Mouse (Mus musculus) thymus, postnatal 25 days (tissue): Measurements from ENCODE around the gene Vangl1.

Experiments
- DNase-seq: peaks from one replicate; pipeline ENCODE4 v3.0.0; 2022

Vangl1 gene

DNA sequence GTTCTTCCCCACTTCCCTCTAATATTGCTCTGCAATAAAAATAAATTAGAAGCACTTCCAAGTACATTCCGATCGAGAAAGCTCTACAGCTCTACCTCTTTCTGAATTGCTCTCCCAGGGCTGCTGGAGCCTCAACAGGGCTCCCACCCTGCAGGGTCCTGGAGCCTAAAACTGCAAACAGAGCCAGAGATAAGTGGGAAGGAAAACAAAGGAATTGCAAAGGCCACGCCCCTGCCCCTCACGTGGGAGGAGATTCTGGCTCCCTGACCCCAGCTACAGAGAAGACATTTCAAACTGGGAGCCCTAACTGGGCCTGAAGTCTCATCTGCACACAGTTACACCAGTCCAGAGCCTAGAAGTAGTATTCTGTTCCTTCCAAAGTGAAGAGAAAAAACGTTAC, 6.7 kb downstream of the Vangl1 start:
- no peak for DNase-seq

DNA sequence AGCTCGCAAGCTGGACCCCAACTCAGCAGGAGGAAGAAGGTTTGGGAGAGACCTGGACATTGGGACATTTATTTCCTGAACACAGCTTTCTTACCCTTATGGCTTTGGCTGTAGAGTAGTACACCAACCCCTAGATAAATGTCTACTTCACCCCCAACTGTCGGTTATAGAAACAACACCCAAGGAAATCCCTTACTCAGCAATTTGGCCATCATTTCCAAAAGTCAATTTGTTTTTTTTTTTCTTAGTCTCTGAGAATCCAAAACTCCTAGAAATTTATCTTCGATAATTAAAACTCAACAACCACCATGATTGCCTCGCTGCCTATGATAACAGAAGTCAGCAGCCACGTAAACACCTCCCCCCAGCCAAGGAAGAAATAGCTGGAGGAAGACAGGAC, 7.3 kb downstream of the Vangl1 start:
- no peak for DNase-seq

DNA sequence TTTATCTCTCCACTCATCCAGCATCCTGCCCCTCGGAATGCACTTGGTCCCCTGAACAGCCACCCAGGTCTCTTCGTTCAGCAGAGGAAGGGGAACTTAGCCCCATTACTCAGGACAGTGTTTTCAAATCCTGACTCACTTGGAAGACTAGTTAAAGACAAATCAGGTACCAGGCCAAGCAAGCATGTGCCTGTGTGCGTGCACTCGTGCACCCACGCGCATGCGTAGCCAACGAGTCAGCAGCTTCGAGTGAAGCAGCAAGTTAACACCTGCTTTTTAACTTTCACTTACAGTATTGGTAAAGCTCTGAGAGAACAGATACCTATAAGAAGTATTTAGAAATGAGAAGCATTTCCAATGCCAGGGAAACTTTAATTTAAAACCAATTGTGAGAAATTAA, 8.3 kb downstream of the Vangl1 start:
- DNase-seq = no peak

GRCm38 (mm10) chr3:102195762-102196161, 8.7 kb downstream of the Vangl1 start:
- no peak for DNase-seq

- no peak for DNase-seq
These were observed 10.0 kb downstream of the Vangl1 start for GRCm38 (mm10) chr3:102194291-102195051.

DNA sequence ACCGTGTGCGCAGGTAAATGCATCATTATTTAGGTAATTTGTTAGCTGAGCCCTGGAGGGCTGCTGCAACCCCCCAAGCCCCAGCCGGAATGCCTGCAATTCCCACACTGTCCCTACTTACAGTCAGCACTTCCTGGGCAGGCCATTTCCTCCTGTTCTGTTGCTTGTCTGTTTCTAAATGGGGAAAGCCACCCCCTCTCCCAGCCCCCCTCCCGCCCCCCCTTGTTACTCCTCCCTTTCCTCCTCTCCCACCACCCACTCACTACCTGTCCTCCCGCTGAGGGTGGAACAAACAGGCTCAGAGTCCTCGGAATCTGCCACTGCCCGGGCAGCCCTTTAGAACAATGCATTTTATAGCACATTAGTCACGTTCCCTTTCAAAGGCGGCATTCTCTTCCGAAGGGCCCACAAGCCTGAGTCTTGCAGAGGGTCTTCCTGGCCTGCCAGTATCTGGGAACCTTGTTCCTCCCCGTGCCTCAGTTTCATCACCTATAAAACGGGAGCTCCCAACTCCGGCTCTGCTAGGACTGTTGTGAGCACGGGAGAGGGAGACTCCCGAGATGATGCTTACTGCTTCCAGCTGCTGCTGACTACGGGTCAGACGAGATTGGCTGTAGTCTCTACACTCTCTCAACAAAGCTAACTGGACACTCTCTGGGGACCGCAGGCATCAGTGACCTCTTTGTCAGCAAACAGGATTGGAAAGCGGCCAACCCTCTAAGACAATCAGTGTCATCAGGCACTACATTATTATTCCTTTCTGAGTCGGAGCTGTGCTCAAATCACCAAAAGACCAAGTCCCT, 10.8 kb downstream of the Vangl1 start:
- DNase-seq = no peak

GRCm38 (mm10) chr3:102192621-102193020, 11.9 kb downstream of the Vangl1 start:
- DNase-seq = no peak

- DNase-seq = no peak
These were observed 12.9 kb downstream of the Vangl1 start for GRCm38 (mm10) chr3:102191575-102191974.

DNA sequence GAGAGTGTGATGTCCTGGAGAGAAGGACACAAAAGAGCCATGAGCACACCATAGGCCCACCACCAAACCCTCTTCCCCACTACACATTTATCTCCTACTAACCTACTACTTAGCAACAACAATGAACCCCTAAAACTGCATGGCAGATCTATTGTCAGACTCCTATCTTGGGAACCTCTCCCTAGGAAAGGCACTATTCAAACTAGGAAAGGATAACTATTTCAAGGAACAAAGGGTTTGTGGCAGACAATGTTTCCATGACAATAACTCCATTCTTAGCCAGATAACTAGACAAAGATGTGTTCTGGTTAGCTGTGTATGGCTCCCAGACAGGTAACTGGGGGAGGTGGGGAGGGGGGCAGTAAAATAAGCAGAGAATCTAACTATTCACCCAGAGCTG, 13.9 kb downstream of the Vangl1 start:
- no peak for DNase-seq

DNA sequence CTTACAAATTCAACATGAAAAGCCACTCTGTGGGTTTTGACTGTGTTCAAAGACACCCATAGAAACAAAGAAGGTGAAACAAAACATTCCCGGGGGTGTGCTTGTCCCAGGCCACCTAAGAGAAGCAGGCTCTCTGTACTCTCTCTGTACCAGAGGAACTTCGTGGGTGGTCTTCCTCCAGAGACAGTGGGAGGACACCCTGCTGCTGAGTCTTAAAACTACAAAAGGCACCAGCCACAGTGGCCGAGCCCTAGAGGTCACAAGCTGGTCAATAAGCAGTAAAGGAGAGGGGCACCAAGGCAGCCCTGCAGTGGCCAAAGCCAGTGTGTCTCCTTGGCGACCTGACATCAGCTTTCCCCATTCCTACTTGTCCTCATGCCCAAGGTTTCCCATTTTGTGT, 14.5 kb downstream of the Vangl1 start:
- no peak for DNase-seq

DNA sequence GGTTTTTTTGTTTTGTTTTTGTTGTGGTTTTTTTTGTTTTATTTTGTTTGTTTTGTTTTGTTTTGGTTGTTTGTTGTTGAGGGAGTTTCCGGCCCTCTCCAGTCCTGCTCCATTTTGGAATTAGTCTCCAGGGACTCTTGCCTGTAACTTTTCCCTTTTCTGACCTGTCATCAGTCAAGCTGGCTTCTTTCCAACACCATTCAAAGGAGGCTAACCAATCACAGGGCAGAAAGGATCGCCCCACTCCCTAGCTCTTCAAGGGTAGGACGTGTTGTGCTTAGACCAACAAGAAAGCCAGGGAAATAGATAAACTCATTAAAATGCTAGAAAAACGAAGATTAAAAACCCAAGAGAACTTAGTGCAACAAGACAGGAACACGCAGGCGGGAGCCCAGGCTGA, 15.5 kb downstream of the Vangl1 start:
- no peak for DNase-seq

DNA sequence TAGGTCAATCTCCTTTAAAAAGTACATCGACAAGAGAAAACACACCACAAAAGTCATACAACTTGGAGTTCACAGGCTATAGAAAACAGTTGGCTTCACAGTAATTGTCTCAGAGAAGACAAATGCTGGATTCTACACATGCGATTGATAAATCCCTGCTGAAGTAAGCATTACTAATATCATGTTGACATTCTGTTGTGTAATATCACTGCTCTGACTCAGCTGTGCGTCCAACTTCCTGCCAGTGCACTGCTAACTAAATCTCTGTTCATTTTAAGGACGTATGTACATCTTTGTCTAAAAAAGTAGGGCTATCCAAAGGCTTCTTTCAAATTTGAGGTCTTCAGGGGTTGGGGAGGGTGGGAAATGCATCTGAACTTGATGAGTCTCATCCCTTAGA, 17.1 kb downstream of the Vangl1 start:
- no peak for DNase-seq

- DNase-seq = no peak
These were observed 19.8 kb downstream of the Vangl1 start for GRCm38 (mm10) chr3:102184721-102185120.

GRCm38 (mm10) chr3:102182601-102183000, 21.9 kb downstream of the Vangl1 start:
- no peak for DNase-seq

DNA sequence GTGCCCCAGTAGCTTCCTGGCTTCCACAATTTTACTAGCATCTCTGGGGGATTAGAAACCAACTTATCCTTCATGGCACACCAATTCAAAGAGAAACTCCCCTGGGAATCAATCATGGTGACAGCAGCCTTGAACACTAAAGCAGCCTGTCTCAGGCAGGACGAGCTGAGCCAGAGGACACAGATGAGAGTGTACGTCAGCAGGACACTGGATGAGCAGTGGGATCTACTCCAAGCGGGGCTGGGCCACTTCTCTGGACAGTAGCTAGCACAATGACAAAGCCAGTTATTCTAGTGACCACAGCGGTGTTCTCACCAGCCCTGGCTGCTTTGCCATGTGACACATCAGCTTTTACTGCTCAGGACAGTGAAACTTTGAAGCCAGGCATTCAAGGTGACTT, 23.3 kb downstream of the Vangl1 start:
- DNase-seq = no peak

GRCm38 (mm10) chr3:102180746-102181145, 23.7 kb downstream of the Vangl1 start:
- DNase-seq = no peak

DNA sequence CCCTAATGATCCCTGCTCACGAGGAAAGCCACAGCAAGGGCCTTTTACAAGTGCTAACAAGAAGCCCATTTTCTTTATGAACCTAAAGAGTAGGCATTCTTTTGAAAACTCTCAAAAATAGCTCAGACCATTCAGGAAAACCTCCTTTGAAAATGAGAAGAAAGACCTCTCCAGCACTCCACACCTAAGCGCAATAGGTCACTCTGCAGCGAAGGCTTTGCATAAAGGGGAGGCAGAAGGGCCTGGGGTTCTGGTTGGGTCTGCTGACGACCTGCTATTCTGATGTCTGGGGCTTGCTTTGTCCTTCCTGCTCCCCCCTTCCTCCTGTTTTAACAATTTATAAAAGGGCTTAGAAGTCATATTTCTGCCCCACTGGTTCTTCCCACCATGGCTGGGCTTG, 24.6 kb downstream of the Vangl1 start:
- no peak for DNase-seq

- DNase-seq = no peak
These were observed 26.5 kb downstream of the Vangl1 start for GRCm38 (mm10) chr3:102177837-102178615.

DNA sequence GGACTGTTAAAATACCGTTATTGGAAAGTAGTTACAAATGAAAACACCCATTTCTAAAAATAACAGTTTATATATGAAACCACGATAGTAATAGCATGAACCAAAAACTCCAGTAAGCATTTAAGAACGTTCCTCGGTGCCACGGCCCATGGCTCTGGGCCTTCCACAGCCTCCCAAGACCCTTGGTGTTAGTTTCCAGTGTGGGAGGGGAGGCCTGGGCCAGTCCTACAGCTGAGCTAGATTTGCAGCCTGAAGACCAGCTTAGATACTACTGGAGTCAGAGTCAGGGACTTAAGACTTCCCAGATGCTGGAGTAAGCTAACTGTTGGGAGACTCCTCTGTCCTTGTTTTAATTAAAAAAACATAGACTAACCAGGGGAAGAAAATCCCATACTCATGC, 28.4 kb downstream of the Vangl1 start:
- DNase-seq = no peak

DNA sequence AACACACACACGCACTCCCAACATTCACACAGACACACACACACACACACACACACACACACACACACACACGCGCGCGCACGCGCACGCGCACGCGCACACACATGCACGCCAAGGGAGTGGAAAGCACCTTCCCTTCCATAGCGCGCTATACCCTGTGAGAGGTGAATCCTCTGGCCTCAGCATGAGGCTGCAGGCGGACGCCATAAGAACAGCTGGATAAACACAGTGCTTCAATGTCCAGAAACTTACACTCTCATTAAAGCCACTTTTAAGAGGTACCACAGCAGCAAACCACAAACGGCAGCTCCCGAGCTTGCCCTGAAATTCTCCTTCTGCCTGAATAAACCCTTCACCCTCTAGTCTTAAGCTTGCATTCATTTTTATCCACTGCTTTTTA, 28.8 kb downstream of the Vangl1 start:
- DNase-seq = no peak

DNA sequence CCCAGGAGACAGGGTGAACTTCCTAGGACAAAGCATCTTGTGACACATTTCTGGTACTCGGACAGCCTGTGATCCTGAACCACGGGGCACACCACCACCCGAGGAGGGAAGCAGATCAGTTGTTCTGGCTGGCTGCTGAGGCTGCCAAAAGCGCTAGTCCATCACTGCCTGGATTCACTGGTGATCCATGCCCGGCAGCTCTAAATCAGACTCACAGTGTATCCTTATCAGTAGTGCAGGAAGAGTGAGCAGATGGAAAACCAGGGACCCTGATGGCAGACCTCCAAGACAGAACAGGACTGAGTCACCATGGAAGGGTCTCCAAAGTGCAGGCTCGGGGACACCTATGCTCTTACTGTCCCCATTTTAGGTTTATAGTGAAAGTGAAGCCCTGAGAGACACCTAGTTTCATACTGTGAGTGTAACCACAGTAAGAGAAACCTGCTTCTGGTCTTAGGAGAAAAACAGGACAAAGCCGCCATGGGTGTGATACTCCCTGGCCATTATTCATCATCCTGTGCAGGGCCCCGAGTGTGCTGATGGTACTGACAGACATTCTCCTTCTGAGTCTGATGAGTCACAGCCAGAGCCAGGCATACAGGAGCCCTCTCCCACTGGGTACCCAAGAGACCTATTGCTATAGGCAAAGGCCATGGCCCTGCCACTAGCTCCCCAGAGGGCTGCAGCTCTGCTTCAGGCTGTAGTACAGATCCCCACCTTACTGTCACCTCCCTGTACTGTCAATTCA, 30.2 kb downstream of the Vangl1 start:
- DNase-seq = no peak

DNA sequence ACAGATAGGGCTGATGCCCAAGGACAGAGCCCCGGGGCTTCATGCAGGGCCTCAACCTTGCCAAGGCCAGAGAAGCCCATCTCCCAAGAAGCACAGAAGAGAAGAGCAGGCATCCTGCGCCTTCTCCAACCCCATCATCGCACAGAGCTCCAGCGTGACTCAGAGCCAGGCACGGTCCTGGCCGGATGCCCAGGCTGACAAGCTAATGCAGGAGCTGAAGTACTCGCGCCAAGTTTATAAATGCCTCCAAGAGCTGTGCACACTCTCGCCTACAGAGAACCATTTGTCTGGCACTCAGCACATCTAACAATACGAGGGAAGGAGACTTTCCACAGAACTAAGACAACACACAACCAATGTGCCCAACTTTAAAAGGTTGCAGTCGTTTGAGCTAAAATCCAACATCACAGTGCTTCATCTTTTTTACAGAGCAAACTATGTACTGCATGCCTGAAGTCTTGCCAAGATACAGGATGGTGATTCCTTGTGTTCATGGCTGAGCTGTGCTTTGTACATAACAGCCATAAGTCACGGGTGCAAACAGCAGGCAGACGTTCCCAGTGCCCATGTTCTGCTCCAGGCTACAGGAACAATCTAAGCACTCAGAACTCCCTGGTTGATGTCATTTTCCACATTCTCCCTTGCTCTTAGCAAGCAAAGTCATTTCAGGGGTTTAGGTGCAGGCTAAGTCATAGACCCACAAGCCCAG, 35.1 kb downstream of the Vangl1 start:
- DNase-seq = no peak
